Mouse (Mus musculus) bone marrow, adult 2 months (tissue): Measurements from ENCODE around the gene Pde4d.

Experiments used
- CTCF ChIP-seq: fragments of 200-500 bp; IDR thresholded peaks from 2 replicates; pipeline ENCODE4 v1.5.1; 2011; ENCODE audit warnings: low read length, control low read depth; ENCODE audit not compliant: control insufficient read depth, insufficient read depth
- POLR2A ChIP-seq: fragments of 200-500 bp; IDR thresholded peaks from 2 replicates; pipeline ENCODE4 v1.6.1; 2011; ENCODE audit warnings: low read depth, mild to moderate bottlenecking, control low read depth, low read length, borderline replicate concordance; ENCODE audit not compliant: control insufficient read depth

- TF ChIP-seq POLR2A (no peak), CTCF (no peak)
These were observed 1181.8 kb downstream of the Pde4d start for GRCm38 (mm10) chr13:109631399-109632026.
